Mouse (Mus musculus) kidney, embryonic 14.5 days (tissue): Measurements from ENCODE around the gene Usp15. TPM values are rescaled to one million over a fixed set of nuclear protein-coding genes. Genes with fewer than 3 reads are reported as not detected.

Source experiments
- ATAC-seq: fragments of 200-750 bp; cut with Nextera tagmentation; 2 replicates; pipeline ENCODE4 v1.8.0; 2017; ENCODE audit warnings: moderate number of reproducible peaks, mild to moderate bottlenecking, moderate TSS enrichment, moderate library complexity; ENCODE audit not compliant: low FRiP score, low TSS enrichment
- H3K27ac ChIP-seq: fragments of 300-500 bp; sonication (generic); 2 replicates; pipeline ENCODE4 v1.5.1; 2014; ENCODE audit warnings: low read depth, mild to moderate bottlenecking, low read length, moderate library complexity, mixed read lengths
- H3K27me3 ChIP-seq: fragments of 300-500 bp; sonication (generic); 2 replicates; pipeline ENCODE4 v1.6.1; 2014; ENCODE audit warnings: mild to moderate bottlenecking, low read length; ENCODE audit not compliant: control insufficient read depth, insufficient read depth
- H3K36me3 ChIP-seq: fragments of 300-500 bp; sonication (generic); 2 replicates; pipeline ENCODE4 v1.6.1; 2014; ENCODE audit warnings: low read length, mixed read lengths; ENCODE audit not compliant: control insufficient read depth, insufficient read depth
- H3K4me1 ChIP-seq: fragments of 300-500 bp; sonication (generic); 2 replicates; pipeline ENCODE4 v1.6.1; 2014; ENCODE audit warnings: low read length, mixed read lengths; ENCODE audit not compliant: control insufficient read depth, insufficient read depth
- H3K4me2 ChIP-seq: fragments of 300-500 bp; sonication (generic); replicated peaks from 2 replicates; pipeline ENCODE4 v1.6.1; 2014; ENCODE audit warnings: low read depth, mild to moderate bottlenecking, low read length
- H3K4me3 ChIP-seq: fragments of 300-500 bp; sonication (generic); 2 replicates; pipeline ENCODE4 v1.5.1; 2014; ENCODE audit warnings: mild to moderate bottlenecking, low read length
- H3K9ac ChIP-seq: fragments of 300-500 bp; sonication (generic); 2 replicates; pipeline ENCODE4 v1.6.1; 2014; ENCODE audit warnings: low read depth, mild to moderate bottlenecking, low read length, moderate library complexity
- H3K9me3 ChIP-seq: fragments of 300-500 bp; sonication (generic); 2 replicates; pipeline ENCODE4 v1.6.1; 2016; ENCODE audit warnings: low read length; ENCODE audit not compliant: control insufficient read depth
- whole genome bisulfite sequencing: fragments of 180-500 bp; shearing (Covaris S2); extraction: QIAGEN DNeasy Blood & Tissue Kit; methylation state at CpG from one replicate; pipeline ENCODE4 v1.1.7; 2014; 5-methylcytosine and 5-hydroxymethylcytosine counted together
- polyA plus RNA-seq: library from polyadenylated mRNA; unstranded; fragments of >200 nt; fragmentation: Nextera tagmentation; extraction: Ambion mirVana; gene quantifications from 2 replicates; pipeline ENCODE4 v1.2.1, GENCODE M21; 2014

Usp15 gene
- polyA plus RNA-seq, 1 experiment from 2014 or later: 84.1 TPM

DNA sequence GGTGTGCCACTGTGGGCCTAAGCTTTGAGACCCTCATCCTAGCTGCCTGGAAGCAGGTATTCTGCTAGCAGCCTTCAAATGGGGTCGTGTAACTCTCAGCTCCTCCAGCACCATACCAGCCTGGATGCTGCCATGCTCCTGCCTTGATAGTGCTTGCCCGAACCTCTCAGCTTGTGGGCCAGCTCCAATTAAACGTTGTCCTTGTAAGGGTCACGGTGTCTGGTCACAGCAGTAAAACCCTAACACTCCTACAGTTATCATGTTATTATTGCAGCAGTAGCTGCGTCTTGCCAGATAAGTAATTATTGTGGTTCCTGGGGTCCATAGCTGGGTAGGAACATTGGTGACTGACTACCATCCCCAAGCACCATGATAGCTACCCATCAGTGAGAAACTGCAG lies 4.2 kb upstream of the Usp15 start:
- H3K27me3 ChIP-seq: no peaks in the 10 kb centered on the region
- WGBS: 68% methylated on average over 5 of the region's 5 CpGs

DNA sequence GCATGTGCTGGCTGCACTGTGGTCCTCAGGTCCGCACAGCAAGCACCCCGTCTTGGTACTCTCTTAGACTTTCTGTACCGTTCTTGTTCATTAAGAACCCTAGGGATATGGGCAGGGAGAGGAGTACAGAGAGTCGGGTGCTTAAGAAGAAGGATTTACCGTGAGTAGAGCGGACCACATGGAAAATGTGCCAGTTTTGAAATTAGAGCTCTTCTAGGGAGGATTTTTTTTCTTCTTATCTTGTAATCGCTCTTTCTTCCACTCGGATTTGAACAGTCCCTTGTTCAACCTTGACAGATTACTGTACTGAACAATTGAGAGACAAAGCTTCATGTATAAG lies 3.5 kb upstream of the Usp15 start:
- 85% methylated on average over 8 of the region's 8 CpGs for WGBS
- no peak overlapping the region for H3K9ac ChIP-seq
- no peaks in the 10 kb centered on the region for H3K36me3 ChIP-seq
- no peak for ATAC-seq
- H3K27me3 ChIP-seq: no peaks in the 10 kb centered on the region
- H3K4me2 ChIP-seq: no peak overlapping the region
- H3K4me3 ChIP-seq: no peak overlapping the region
- H3K4me1 ChIP-seq: no peaks in the 10 kb centered on the region
- H3K9me3 ChIP-seq: no peaks in the 10 kb centered on the region
- no peak overlapping the region for H3K27ac ChIP-seq

More for the DNA sequence above, 4.2 kb upstream of the Usp15 start:
- H3K4me1 ChIP-seq: no peaks in the 10 kb centered on the region
- ATAC-seq: no peak
- H3K36me3 ChIP-seq: no peaks in the 10 kb centered on the region
- no peak overlapping the region for H3K27ac ChIP-seq
- H3K4me3 ChIP-seq: no peak overlapping the region
- H3K9ac ChIP-seq: no peak overlapping the region
- no peaks in the 10 kb centered on the region for H3K9me3 ChIP-seq
- no peak overlapping the region for H3K4me2 ChIP-seq

DNA sequence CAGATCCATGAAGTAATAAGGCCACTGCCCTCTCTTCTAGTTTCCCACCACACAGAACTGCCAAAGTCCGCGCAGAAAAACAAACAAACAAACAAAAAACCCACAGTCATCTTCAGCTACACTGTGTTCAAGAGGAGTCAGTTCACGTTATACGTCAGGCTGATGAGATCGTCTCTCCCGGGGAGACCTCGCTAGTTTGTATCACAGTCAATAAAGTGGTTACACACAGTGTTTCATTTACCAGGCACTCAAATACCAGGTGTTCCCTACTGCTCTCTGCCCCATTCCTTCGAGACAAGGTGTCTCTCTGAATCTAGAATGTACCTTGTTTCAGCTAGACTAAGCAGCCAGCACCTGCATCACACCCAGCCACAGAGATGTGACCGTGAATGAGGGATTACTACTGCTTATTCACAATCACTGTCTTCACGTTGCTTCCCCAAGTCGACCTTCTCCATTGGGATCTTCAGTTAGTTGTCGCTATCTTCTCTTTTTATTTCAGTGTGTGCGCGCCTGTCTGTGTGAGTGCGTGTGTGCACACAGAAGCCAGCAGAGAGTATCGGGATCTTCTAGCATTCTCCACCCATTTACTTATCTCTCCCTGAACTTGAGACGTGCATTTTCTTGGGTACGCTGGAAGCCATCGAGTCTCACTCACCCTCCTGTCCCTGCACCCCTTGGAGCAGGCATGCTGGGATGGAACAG lies 3.0 kb upstream of the Usp15 start:
- WGBS: 86% methylated on average over 19 of the region's 19 CpGs

DNA sequence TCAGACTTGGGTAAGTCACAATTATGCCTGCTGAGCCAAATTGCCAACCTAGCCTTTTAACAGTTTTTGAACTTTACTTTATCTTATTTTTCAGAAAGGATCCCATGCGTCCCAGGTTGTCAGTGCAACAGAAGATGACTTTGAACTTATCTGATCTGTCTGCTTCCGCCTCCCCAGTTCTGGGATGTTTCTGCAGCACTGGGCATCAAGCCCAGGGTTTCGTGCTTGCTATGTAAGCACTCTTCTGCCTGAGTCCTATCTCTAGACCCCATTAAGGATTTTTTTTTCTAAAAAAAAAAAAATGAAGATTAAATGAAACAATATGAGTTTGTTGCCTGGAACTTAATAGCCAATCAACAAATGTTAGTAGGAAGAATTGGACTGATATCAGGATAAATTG lies 2.3 kb upstream of the Usp15 start:
- H3K36me3 ChIP-seq: no peaks in the 10 kb centered on the region
- no peak overlapping the region for H3K4me2 ChIP-seq
- H3K9ac ChIP-seq: no peak overlapping the region
- H3K4me1 ChIP-seq: 0 out of 2 replicates have a peak, but pooled peaks cover 5% of the 10 kb centered on the region
- WGBS: 88% methylated on average over 3 of the region's 3 CpGs
- no peak for ATAC-seq
- H3K9me3 ChIP-seq: no peaks in the 10 kb centered on the region
- no peak overlapping the region for H3K27ac ChIP-seq
- no peaks in the 10 kb centered on the region for H3K27me3 ChIP-seq
- no peak overlapping the region for H3K4me3 ChIP-seq

More for the DNA sequence above, 3.0 kb upstream of the Usp15 start:
- ATAC-seq: no peak
- no peak overlapping the region for H3K4me3 ChIP-seq
- H3K27me3 ChIP-seq: no peaks in the 10 kb centered on the region
- no peak overlapping the region for H3K27ac ChIP-seq
- H3K9me3 ChIP-seq: no peaks in the 10 kb centered on the region
- no peak overlapping the region for H3K9ac ChIP-seq
- H3K4me2 ChIP-seq: no peak overlapping the region
- H3K36me3 ChIP-seq: no peaks in the 10 kb centered on the region
- 0 out of 2 replicates have a peak, but pooled peaks cover 2% of the 10 kb centered on the region for H3K4me1 ChIP-seq

DNA sequence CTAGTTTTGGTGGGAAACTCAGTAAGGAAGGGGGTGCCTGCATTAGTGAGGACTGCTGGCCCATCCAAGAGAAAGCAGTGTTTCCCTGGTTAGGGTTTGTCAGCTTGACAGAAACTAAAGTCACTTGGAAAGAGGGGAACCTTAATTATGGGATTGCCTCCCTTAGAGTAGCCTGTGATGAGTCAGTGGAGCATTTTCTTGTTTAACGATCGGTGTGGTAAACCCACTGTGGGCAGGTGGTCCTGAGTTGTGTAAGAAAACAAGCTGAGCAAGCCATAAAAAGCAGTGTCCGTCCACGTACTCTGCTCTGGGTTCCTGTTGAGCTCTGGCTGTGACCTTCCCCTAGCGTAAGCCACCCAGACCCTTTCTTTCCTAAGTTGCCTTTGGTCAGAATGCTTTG lies 1.4 kb upstream of the Usp15 start:
- WGBS: 55% methylated on average over 5 of the region's 5 CpGs
- H3K9me3 ChIP-seq: no peaks in the 10 kb centered on the region
- no peaks in the 10 kb centered on the region for H3K36me3 ChIP-seq
- no peak overlapping the region for H3K27ac ChIP-seq
- no peak overlapping the region for H3K4me3 ChIP-seq
- H3K27me3 ChIP-seq: no peaks in the 10 kb centered on the region
- ATAC-seq: no peak
- no peak overlapping the region for H3K4me2 ChIP-seq
- H3K9ac ChIP-seq: no peak overlapping the region
- H3K4me1 ChIP-seq: 0 out of 2 replicates have a peak, but pooled peaks cover 6% of the 10 kb centered on the region

DNA sequence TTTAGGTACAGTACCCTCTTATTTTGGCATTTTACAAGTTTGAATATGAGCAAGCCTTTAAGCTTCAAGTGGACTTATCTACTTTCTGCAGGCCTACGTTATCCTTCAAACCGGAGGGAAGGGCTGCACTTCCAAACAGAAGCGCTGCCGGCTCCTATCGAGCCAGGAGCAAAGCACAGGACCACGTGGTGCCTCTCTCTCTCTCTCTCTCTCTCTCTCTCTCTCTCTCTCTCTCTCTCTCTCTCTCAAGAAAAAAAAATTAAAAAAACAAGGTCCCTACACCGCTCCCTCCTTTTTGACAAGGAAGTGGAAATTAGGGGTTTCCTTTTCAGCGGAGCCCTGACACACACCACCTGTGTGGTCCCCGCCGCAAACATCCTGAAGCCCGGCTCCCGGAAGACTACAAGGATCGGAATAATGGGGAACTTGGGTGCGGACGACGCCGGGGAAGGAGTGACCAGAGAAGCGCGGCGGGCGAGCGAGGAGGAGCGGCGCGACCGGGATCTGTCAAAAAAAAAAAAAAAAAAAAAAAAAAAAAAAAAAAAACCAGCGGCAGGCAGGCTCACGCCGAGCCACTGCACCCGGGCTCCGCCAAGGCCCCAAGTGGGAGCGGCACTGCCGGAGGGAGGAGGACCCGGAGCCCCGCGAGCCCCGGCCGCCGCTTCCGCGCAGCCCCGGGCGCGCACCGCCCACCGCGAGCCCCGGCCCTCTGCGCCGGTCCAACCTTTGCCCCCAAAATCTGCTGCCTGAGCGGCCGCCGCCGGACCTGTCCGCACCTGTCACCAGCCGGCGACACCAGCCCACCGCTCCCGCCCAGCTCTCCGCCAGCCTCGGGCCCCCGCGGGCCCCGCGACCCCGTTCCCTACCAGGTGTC lies 597 bp downstream of the Usp15 start:
- WGBS: under 1% methylated on average over 51 of the region's 66 CpGs
- Histone ChIP-seq H3K4me2 (peak overlapping the region; percentile 57), H3K4me1 (0 out of 2 replicates have a peak, but pooled peaks cover 6% of the 10 kb centered on the region), H3K27me3 (no peaks in the 10 kb centered on the region), H3K9me3 (no peaks in the 10 kb centered on the region), H3K36me3 (no peaks in the 10 kb centered on the region), H3K9ac (peak overlapping the region; percentile 86), H3K4me3 (peak overlapping the region; percentile 96), H3K27ac (peak overlapping the region; percentile 92)
- ATAC-seq: peak; percentile 74

DNA sequence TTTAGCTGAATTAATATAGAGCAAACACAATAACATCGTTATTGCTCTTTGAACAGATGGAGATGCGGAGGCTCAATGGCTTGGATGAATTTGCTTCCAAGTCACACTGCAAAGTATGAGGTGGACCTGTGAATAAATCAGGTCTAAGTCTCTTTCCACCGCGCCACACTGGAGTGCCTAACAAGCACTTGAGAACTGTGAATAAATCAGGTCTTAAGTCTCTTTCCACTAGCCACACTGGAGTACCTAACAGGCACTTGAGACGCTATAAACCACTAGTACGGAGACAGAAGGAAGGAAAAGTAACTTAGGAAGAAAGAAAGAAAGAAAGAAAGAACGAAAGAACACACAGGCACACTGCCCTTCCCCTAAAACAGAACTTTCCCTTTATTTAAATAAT lies 1.3 kb downstream of the Usp15 start:
- Histone ChIP-seq H3K4me3 (peak overlapping the region; percentile 96), H3K9ac (peak overlapping the region; percentile 86), H3K36me3 (no peaks in the 10 kb centered on the region), H3K4me1 (0 out of 2 replicates have a peak, but pooled peaks cover 6% of the 10 kb centered on the region), H3K4me2 (peak overlapping the region; percentile 57), H3K27ac (no peak overlapping the region; the same call in 1 of the 2 replicates), H3K27me3 (no peaks in the 10 kb centered on the region), H3K9me3 (no peaks in the 10 kb centered on the region)
- no peak for ATAC-seq
- 12% methylated on average over 7 of the region's 7 CpGs for WGBS

DNA sequence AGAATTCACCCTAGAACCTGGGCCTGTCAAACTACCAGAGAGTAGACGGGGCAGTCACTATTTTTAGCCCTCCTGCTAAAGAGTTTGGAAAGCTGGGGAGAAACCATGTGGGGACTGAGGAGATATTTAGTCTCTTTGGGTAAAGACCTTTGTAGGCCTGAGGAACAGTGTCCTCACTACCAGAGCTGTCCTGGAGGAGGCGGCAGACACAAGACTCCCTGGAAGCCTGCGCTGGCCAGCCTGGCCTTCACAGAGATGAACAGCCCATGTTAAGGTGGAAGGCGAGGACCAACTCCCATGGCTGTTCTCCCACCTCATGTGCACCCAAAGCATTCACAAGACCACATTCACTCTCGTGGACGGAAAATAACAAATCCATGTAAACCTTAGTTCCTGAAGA lies 5.8 kb downstream of the Usp15 start:
- Histone ChIP-seq H3K27me3 (no peaks in the 10 kb centered on the region), H3K4me3 (no peak overlapping the region), H3K9ac (no peak overlapping the region), H3K36me3 (no peaks in the 10 kb centered on the region), H3K4me1 (0 out of 2 replicates have a peak, but pooled peaks cover 6% of the 10 kb centered on the region), H3K9me3 (no peaks in the 10 kb centered on the region), H3K27ac (no peak overlapping the region), H3K4me2 (no peak overlapping the region)
- WGBS: 83% methylated on average over 6 of the region's 6 CpGs
- no peak for ATAC-seq

DNA sequence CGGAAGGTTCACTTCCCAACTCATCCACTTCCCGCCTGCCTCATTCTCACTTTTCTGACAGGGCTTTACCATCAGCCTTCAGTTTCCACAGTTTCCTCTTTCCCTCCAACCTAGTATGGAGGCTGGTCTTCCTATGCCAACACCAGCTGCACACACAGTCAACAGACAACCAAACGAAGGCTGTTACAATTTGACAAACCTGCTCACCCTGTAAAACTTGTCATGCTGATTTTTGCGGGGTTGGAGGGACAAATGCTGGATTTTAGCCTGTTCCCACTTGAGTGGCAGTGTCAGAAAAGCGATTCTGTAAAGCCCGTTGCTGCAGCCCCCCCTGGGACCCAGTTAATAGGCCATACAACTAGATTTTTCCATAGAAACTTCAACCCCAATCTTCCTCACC lies 9.5 kb downstream of the Usp15 start:
- H3K36me3 ChIP-seq: no peaks in the 10 kb centered on the region
- H3K4me1 ChIP-seq: peaks cover 8% of the 10 kb centered on the region; the same call in 1 of the 2 replicates
- no peak overlapping the region for H3K27ac ChIP-seq
- no peak overlapping the region for H3K4me2 ChIP-seq
- no peak overlapping the region for H3K9ac ChIP-seq
- H3K27me3 ChIP-seq: no peaks in the 10 kb centered on the region
- 81% methylated on average over 6 of the region's 6 CpGs for WGBS
- H3K9me3 ChIP-seq: no peaks in the 10 kb centered on the region
- H3K4me3 ChIP-seq: no peak overlapping the region
- no peak for ATAC-seq
